Mouse (Mus musculus): ENCODE results near the gene Slc9a6. TPM values are rescaled to one million over a fixed set of nuclear protein-coding genes. Genes with fewer than 3 reads are reported as not detected.

The Slc9a6 gene
- total and polyA plus RNA-seq, 2 experiments from 2014 or later, result 59.2 to 78.7 TPM

GRCm38 (mm10) chrX:56650355-56650652 is 40.7 kb downstream of the Slc9a6 start:
- H3K27me3 ChIP-seq (ENCODE audit: insufficient read depth, low read length), result no peaks in the 10 kb centered on the region
- 81% methylated on average over 2 of the region's 2 CpGs for WGBS
- DNase-seq (ENCODE audit: low spot score) (no peak), ATAC-seq (peak; percentile 15; the same call in 1 of the 2 replicates)
- no peaks in the 10 kb centered on the region for H3K4me1 ChIP-seq (ENCODE audit: insufficient read depth, low read length)
- no peaks in the 10 kb centered on the region for H3K36me3 ChIP-seq (ENCODE audit: insufficient read depth, low read length)
- H3K9me3 ChIP-seq (ENCODE audit: low read length), result no peaks in the 10 kb centered on the region
- H3K27ac ChIP-seq, result no peak overlapping the region
- no peak overlapping the region for H3K4me3 ChIP-seq (ENCODE audit: low read length)
- no peak overlapping the region for H3K4me2 ChIP-seq (ENCODE audit: low read depth, low read length)
- no peak for TF ChIP-seq CTCF (IDR thresholded peaks at IDR 0.05; ENCODE audit: low read depth)
- H3K9ac ChIP-seq (replicated peaks; ENCODE audit: low read length), result no peak overlapping the region

- no peaks in the 10 kb centered on the region for H3K36me3 ChIP-seq (ENCODE audit: insufficient read depth, low read length)
- no peaks in the 10 kb centered on the region for H3K4me1 ChIP-seq (ENCODE audit: insufficient read depth, low read length)
- no peak for ATAC-seq
- TF ChIP-seq CTCF (IDR thresholded peaks at IDR 0.05; ENCODE audit: low read depth), result no peak
- no peaks in the 10 kb centered on the region for H3K9me3 ChIP-seq (ENCODE audit: low read length)
- H3K4me2 ChIP-seq (ENCODE audit: low read depth, low read length), result no peak overlapping the region
- H3K9ac ChIP-seq (replicated peaks; ENCODE audit: low read length), result no peak overlapping the region
- no peaks in the 10 kb centered on the region for H3K27me3 ChIP-seq (ENCODE audit: insufficient read depth, low read length)
- 69% methylated on average over 6 of the region's 6 CpGs for WGBS
- H3K4me3 ChIP-seq (ENCODE audit: low read length), result no peak overlapping the region
- DNase-seq (ENCODE audit: low spot score), result no peak
- no peak overlapping the region for H3K27ac ChIP-seq
Measured at GRCm38 (mm10) chrX:56650885-56651284, 41.3 kb downstream of the Slc9a6 start.

GRCm38 (mm10) chrX:56651738-56652137 is 42.2 kb downstream of the Slc9a6 start:
- TF ChIP-seq CTCF (IDR thresholded peaks at IDR 0.05; ENCODE audit: low read depth), result no peak
- H3K9me3 ChIP-seq (ENCODE audit: low read length), result no peaks in the 10 kb centered on the region
- no peak for DNase-seq (ENCODE audit: low spot score)
- no peak for ATAC-seq
- H3K9ac ChIP-seq (replicated peaks; ENCODE audit: low read length), result no peak overlapping the region
- H3K4me1 ChIP-seq (ENCODE audit: insufficient read depth, low read length), result no peaks in the 10 kb centered on the region
- no peak overlapping the region for H3K27ac ChIP-seq
- WGBS, result 42% methylated on average over 7 of the region's 7 CpGs
- H3K4me2 ChIP-seq (ENCODE audit: low read depth, low read length), result no peak overlapping the region
- no peaks in the 10 kb centered on the region for H3K27me3 ChIP-seq (ENCODE audit: insufficient read depth, low read length)
- no peak overlapping the region for H3K4me3 ChIP-seq (ENCODE audit: low read length)
- no peaks in the 10 kb centered on the region for H3K36me3 ChIP-seq (ENCODE audit: insufficient read depth, low read length)

- Histone ChIP-seq H3K27me3 (ENCODE audit: insufficient read depth, low read length) (no peaks in the 10 kb centered on the region), H3K36me3 (ENCODE audit: insufficient read depth, low read length) (no peaks in the 10 kb centered on the region), H3K4me2 (ENCODE audit: low read depth, low read length) (no peak overlapping the region), H3K4me1 (ENCODE audit: insufficient read depth, low read length) (no peaks in the 10 kb centered on the region), H3K4me3 (ENCODE audit: low read length) (no peak overlapping the region), H3K27ac (no peak overlapping the region), H3K9me3 (ENCODE audit: low read length) (no peaks in the 10 kb centered on the region), H3K9ac (replicated peaks; ENCODE audit: low read length) (no peak overlapping the region)
- WGBS, result 43% methylated on average over 2 of the region's 2 CpGs
- no peak for TF ChIP-seq CTCF (IDR thresholded peaks at IDR 0.05; ENCODE audit: low read depth)
- DNase-seq (ENCODE audit: low spot score) (no peak), ATAC-seq (no peak)
Measured at GRCm38 (mm10) chrX:56655686-56656085, 46.1 kb downstream of the Slc9a6 start.

GRCm38 (mm10) chrX:56659286-56659685 is 49.7 kb downstream of the Slc9a6 start:
- no peaks in the 10 kb centered on the region for H3K4me1 ChIP-seq (ENCODE audit: insufficient read depth, low read length)
- H3K4me2 ChIP-seq (ENCODE audit: low read depth, low read length), result no peak overlapping the region
- no peak overlapping the region for H3K4me3 ChIP-seq (ENCODE audit: low read length)
- H3K27ac ChIP-seq, result no peak overlapping the region
- no peak for DNase-seq (ENCODE audit: low spot score)
- ATAC-seq, result no peak
- TF ChIP-seq CTCF (IDR thresholded peaks at IDR 0.05; ENCODE audit: low read depth), result no peak
- no peak overlapping the region for H3K9ac ChIP-seq (replicated peaks; ENCODE audit: low read length)
- WGBS, result 42% methylated on average over 2 of the region's 2 CpGs
- no peaks in the 10 kb centered on the region for H3K36me3 ChIP-seq (ENCODE audit: insufficient read depth, low read length)
- no peaks in the 10 kb centered on the region for H3K27me3 ChIP-seq (ENCODE audit: insufficient read depth, low read length)
- no peaks in the 10 kb centered on the region for H3K9me3 ChIP-seq (ENCODE audit: low read length)

GRCm38 (mm10) chrX:56661143-56661542 is 51.6 kb downstream of the Slc9a6 start:
- no peaks in the 10 kb centered on the region for H3K27me3 ChIP-seq (ENCODE audit: insufficient read depth, low read length)
- ATAC-seq (no peak), DNase-seq (ENCODE audit: low spot score) (no peak)
- H3K9me3 ChIP-seq (ENCODE audit: low read length), result no peaks in the 10 kb centered on the region
- 85% methylated on average over 12 of the region's 12 CpGs for WGBS
- no peaks in the 10 kb centered on the region for H3K4me1 ChIP-seq (ENCODE audit: insufficient read depth, low read length)
- H3K27ac ChIP-seq, result no peak overlapping the region
- no peak overlapping the region for H3K4me2 ChIP-seq (ENCODE audit: low read depth, low read length)
- no peak overlapping the region for H3K9ac ChIP-seq (replicated peaks; ENCODE audit: low read length)
- no peak for TF ChIP-seq CTCF (IDR thresholded peaks at IDR 0.05; ENCODE audit: low read depth)
- H3K4me3 ChIP-seq (ENCODE audit: low read length), result no peak overlapping the region
- H3K36me3 ChIP-seq (ENCODE audit: insufficient read depth, low read length), result no peaks in the 10 kb centered on the region

GRCm38 (mm10) chrX:56662316-56662715 is 52.8 kb downstream of the Slc9a6 start:
- WGBS, result 83% methylated on average over 6 of the region's 6 CpGs

More at GRCm38 (mm10) chrX:56662316-56662715, 52.8 kb downstream of the Slc9a6 start:
- ATAC-seq, result no peak
- H3K27me3 ChIP-seq (ENCODE audit: insufficient read depth, low read length), result no peaks in the 10 kb centered on the region
- H3K9me3 ChIP-seq (ENCODE audit: low read length), result no peaks in the 10 kb centered on the region
- no peak overlapping the region for H3K27ac ChIP-seq
- H3K36me3 ChIP-seq (ENCODE audit: insufficient read depth, low read length), result no peaks in the 10 kb centered on the region
- H3K9ac ChIP-seq (replicated peaks; ENCODE audit: low read length), result no peak overlapping the region
- no peak for DNase-seq (ENCODE audit: low spot score)
- H3K4me1 ChIP-seq (ENCODE audit: insufficient read depth, low read length), result no peaks in the 10 kb centered on the region
- no peak overlapping the region for H3K4me2 ChIP-seq (ENCODE audit: low read depth, low read length)
- TF ChIP-seq CTCF (IDR thresholded peaks at IDR 0.05; ENCODE audit: low read depth), result no peak
- H3K4me3 ChIP-seq (ENCODE audit: low read length), result no peak overlapping the region

Measured in hindbrain, postnatal 0 days (tissue).